Mouse (Mus musculus): ENCODE results near the gene Angpt4. TPM values are rescaled to one million over a fixed set of nuclear protein-coding genes. Genes with fewer than 3 reads are reported as not detected.

The Angpt4 gene
- polyA plus RNA-seq, 1 experiment from 2014 or later = 0.06 TPM

DNA sequence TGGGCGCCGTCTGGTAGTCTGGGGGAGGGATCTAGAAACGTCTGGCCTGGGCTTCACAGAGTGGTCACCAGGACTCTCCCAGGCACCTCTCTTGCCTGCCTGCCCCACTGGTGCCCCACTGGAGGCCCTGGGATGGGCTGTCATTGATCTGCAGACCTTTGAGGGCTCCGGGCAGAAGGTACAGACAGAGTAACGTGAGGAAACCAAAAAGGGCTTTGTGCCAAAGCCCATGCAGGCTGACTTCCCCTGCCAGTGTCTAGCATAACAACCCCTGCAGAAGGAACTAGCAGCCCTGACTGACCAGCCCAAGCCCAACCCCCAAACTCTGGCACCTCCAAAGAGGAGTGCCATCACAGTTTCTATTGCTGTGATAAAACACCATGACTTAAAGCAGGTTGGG, 15.1 kb upstream of the Angpt4 start:
- H3K27me3 ChIP-seq (ENCODE audit: poor library complexity, severe bottlenecking) = no peaks in the 10 kb centered on the region
- no peak overlapping the region for H3K4me3 ChIP-seq
- no peak for DNase-seq (ENCODE audit: extremely low spot score, low spot score)
- no peaks in the 10 kb centered on the region for H3K9me3 ChIP-seq
- H3K27ac ChIP-seq = no peak overlapping the region
- WGBS = 85% methylated on average over 5 of the region's 5 CpGs
- peaks cover 23% of the 10 kb centered on the region for H3K4me1 ChIP-seq
- H3K36me3 ChIP-seq (replicated peaks) = no peaks in the 10 kb centered on the region

- no peaks in the 10 kb centered on the region for H3K27me3 ChIP-seq (ENCODE audit: poor library complexity, severe bottlenecking)
- H3K9me3 ChIP-seq = no peaks in the 10 kb centered on the region
- WGBS = 85% methylated on average over 1 of the region's 1 CpGs
- H3K4me3 ChIP-seq = no peak overlapping the region
- H3K36me3 ChIP-seq (replicated peaks) = no peaks in the 10 kb centered on the region
- H3K4me1 ChIP-seq = peaks cover 15% of the 10 kb centered on the region
- DNase-seq (ENCODE audit: extremely low spot score, low spot score) = no peak
- no peak overlapping the region for H3K27ac ChIP-seq
These were observed 12.9 kb upstream of the Angpt4 start for GRCm38 (mm10) chr2:151898106-151898505.

GRCm38 (mm10) chr2:151900845-151901244, 10.2 kb upstream of the Angpt4 start:
- H3K27me3 ChIP-seq (ENCODE audit: poor library complexity, severe bottlenecking) = no peaks in the 10 kb centered on the region
- no peaks in the 10 kb centered on the region for H3K36me3 ChIP-seq (replicated peaks)
- H3K27ac ChIP-seq = no peak overlapping the region
- H3K9me3 ChIP-seq = no peaks in the 10 kb centered on the region
- no peak overlapping the region for H3K4me3 ChIP-seq
- peaks cover 3% of the 10 kb centered on the region; the same call in 1 of the 2 replicates for H3K4me1 ChIP-seq
- WGBS = 85% methylated on average over 4 of the region's 4 CpGs
- DNase-seq (ENCODE audit: extremely low spot score, low spot score) = no peak

GRCm38 (mm10) chr2:151903267-151903666, 7.7 kb upstream of the Angpt4 start:
- no peaks in the 10 kb centered on the region for H3K36me3 ChIP-seq (replicated peaks)
- H3K9me3 ChIP-seq = no peaks in the 10 kb centered on the region
- H3K4me1 ChIP-seq = peaks cover 3% of the 10 kb centered on the region; the same call in 1 of the 2 replicates
- WGBS = 92% methylated on average over 6 of the region's 6 CpGs
- H3K4me3 ChIP-seq = no peak overlapping the region
- H3K27ac ChIP-seq = no peak overlapping the region
- H3K27me3 ChIP-seq (ENCODE audit: poor library complexity, severe bottlenecking) = no peaks in the 10 kb centered on the region
- DNase-seq (ENCODE audit: extremely low spot score, low spot score) = no peak

- Histone ChIP-seq H3K27me3 (ENCODE audit: poor library complexity, severe bottlenecking) (no peaks in the 10 kb centered on the region), H3K36me3 (replicated peaks) (no peaks in the 10 kb centered on the region), H3K4me3 (no peak overlapping the region), H3K9me3 (no peaks in the 10 kb centered on the region), H3K27ac (no peak overlapping the region), H3K4me1 (peaks cover 3% of the 10 kb centered on the region; the same call in 1 of the 2 replicates)
- no peak for DNase-seq (ENCODE audit: extremely low spot score, low spot score)
- WGBS = 76% methylated on average over 4 of the region's 4 CpGs
These were observed 7.1 kb upstream of the Angpt4 start for GRCm38 (mm10) chr2:151903933-151904332.

DNA sequence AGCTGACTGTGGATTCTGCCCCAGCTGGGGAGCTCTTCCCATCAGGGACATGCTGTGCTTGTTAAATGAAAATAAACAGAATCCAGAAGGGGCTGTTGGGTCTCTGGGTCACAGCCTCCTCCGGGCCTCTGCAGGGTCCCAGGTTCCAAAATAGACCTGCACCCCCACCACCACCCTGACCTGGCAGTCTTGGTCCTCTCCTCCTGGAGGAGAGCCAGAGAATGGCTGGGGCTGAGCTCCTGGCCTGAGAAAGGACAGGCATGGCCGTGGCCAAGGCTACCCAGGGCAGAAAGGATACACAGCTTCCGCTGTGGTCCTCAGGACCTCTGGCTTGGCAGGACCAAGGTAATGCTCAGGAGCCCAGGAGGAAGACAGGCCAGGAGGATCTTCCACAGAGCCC, 6.4 kb upstream of the Angpt4 start:
- Histone ChIP-seq H3K36me3 (replicated peaks) (no peaks in the 10 kb centered on the region), H3K4me3 (no peak overlapping the region), H3K27me3 (ENCODE audit: poor library complexity, severe bottlenecking) (0 out of 2 replicates have a peak, but pooled peaks cover 3% of the 10 kb centered on the region), H3K27ac (no peak overlapping the region), H3K9me3 (no peaks in the 10 kb centered on the region), H3K4me1 (peaks cover 3% of the 10 kb centered on the region; the same call in 1 of the 2 replicates)
- no peak for DNase-seq (ENCODE audit: extremely low spot score, low spot score)
- 73% methylated on average over 3 of the region's 3 CpGs for WGBS

DNA sequence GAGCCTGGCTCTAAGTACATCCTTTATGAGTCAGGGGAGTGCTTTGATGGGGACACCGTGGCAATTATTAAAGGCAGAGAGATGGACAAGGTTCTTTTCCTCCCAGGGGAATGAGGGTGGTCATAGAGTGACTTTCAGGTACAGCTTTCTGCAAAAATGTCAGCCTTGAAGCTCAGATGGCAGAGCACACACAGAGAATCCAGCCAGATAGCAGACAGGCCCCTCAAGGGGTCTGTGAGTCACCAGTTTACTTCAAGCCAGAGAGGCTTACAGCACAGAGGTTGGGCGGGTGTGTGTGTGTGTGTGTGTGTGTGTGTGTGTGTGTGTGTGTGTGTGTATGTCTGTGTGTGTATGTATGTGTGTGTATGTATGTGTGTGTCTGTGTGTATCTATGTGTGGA, 4.0 kb upstream of the Angpt4 start:
- WGBS = 75% methylated on average over 2 of the region's 2 CpGs
- H3K4me3 ChIP-seq = no peak overlapping the region
- H3K9me3 ChIP-seq = no peaks in the 10 kb centered on the region
- H3K4me1 ChIP-seq = peaks cover 17% of the 10 kb centered on the region
- 0 out of 2 replicates have a peak, but pooled peaks cover 3% of the 10 kb centered on the region for H3K27me3 ChIP-seq (ENCODE audit: poor library complexity, severe bottlenecking)
- no peak overlapping the region for H3K27ac ChIP-seq
- H3K36me3 ChIP-seq (replicated peaks) = no peaks in the 10 kb centered on the region
- no peak for DNase-seq (ENCODE audit: extremely low spot score, low spot score)

GRCm38 (mm10) chr2:151909386-151909785, 1.6 kb upstream of the Angpt4 start:
- WGBS = 80% methylated on average over 3 of the region's 3 CpGs
- no peak overlapping the region for H3K27ac ChIP-seq
- no peaks in the 10 kb centered on the region for H3K36me3 ChIP-seq (replicated peaks)

GRCm38 (mm10) chr2:151910498-151910897, 512 bp upstream of the Angpt4 start:
- DNase-seq (ENCODE audit: extremely low spot score, low spot score) = no peak
- Histone ChIP-seq H3K27ac (peak overlapping the region; percentile 67), H3K4me3 (no peak overlapping the region), H3K9me3 (no peaks in the 10 kb centered on the region), H3K27me3 (ENCODE audit: poor library complexity, severe bottlenecking) (0 out of 2 replicates have a peak, but pooled peaks cover 8% of the 10 kb centered on the region), H3K36me3 (replicated peaks) (no peaks in the 10 kb centered on the region), H3K4me1 (peaks cover 19% of the 10 kb centered on the region)
- 48% methylated on average over 5 of the region's 5 CpGs for WGBS

More at GRCm38 (mm10) chr2:151909386-151909785, 1.6 kb upstream of the Angpt4 start:
- Histone ChIP-seq H3K4me3 (no peak overlapping the region), H3K9me3 (no peaks in the 10 kb centered on the region), H3K4me1 (peaks cover 17% of the 10 kb centered on the region), H3K27me3 (ENCODE audit: poor library complexity, severe bottlenecking) (0 out of 2 replicates have a peak, but pooled peaks cover 3% of the 10 kb centered on the region)
- no peak for DNase-seq (ENCODE audit: extremely low spot score, low spot score)

DNA sequence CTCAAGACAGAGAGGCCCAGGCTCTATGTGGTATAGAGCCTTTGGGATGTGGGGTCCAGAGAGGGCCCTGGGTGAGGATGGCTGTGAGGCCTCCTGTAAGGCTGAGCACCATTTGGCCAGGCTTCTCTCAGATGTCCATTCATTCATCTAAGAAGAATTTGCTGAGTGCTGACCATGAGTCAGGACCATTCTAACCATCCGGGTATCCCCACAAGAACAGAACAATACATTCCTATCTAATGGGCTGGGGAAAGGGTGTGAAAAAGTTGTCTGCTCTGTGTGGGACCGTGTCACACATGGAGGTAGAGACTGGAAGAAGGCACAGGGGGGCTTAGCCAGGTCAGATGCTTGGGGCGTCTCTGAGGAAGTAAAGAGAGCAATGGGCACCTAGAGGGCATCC, 741 bp downstream of the Angpt4 start:
- no peaks in the 10 kb centered on the region for H3K36me3 ChIP-seq (replicated peaks)
- 0 out of 2 replicates have a peak, but pooled peaks cover 10% of the 10 kb centered on the region for H3K27me3 ChIP-seq (ENCODE audit: poor library complexity, severe bottlenecking)
- H3K4me3 ChIP-seq = no peak overlapping the region
- H3K4me1 ChIP-seq = peaks cover 31% of the 10 kb centered on the region
- H3K9me3 ChIP-seq = no peaks in the 10 kb centered on the region
- no peak for DNase-seq (ENCODE audit: extremely low spot score, low spot score)
- H3K27ac ChIP-seq = peak overlapping the region; percentile 67; the same call in 1 of the 2 replicates
- 86% methylated on average over 3 of the region's 3 CpGs for WGBS

DNA sequence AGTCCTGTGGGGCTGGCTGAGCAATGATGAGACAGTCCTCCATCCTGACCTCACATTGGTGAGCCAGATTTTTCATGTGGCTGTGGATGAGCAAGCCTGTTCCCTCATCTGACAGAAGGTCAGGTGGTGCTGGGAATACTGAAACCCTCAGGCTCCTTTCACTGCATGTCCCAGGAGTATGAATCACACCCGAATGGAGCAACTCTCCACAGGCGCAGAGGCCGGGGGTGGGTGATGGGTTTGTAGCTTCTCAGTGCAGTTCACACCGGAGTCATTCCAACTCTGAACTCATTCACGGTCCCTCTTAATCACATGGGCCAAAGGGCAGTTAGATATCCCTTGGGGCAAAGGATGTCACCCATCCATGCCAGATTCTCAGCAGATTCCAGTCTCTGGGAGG, 3.1 kb downstream of the Angpt4 start:
- WGBS = 87% methylated on average over 5 of the region's 5 CpGs
- no peaks in the 10 kb centered on the region for H3K9me3 ChIP-seq

DNA sequence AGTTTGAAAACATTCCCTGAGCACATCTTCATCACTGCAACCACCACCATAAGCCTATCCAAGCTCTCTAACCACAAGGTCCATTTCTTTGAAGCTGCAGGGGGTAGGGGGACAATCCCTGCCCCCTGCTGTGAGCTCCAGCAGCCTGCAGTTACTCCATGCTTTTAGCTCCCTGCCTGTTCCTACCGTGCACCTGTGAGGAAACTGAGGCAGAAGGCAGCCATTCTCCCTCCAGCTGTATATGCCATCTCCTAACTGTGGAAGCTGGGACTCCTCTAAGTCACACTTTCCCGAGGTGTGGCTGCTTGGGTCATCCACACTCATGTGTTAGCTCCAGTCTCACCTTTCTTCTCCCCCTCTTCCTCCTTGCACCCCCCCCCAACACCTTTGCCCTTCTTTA, 4.1 kb downstream of the Angpt4 start:
- Histone ChIP-seq H3K27ac (no peak overlapping the region), H3K4me3 (no peak overlapping the region), H3K36me3 (replicated peaks) (no peaks in the 10 kb centered on the region), H3K4me1 (peaks cover 41% of the 10 kb centered on the region), H3K27me3 (ENCODE audit: poor library complexity, severe bottlenecking) (0 out of 2 replicates have a peak, but pooled peaks cover 8% of the 10 kb centered on the region), H3K9me3 (no peaks in the 10 kb centered on the region)
- DNase-seq (ENCODE audit: extremely low spot score, low spot score) = no peak
- 40% methylated on average over 2 of the region's 2 CpGs for WGBS

More for the DNA sequence above, 3.1 kb downstream of the Angpt4 start:
- Histone ChIP-seq H3K27ac (no peak overlapping the region), H3K36me3 (replicated peaks) (no peaks in the 10 kb centered on the region), H3K4me3 (no peak overlapping the region), H3K27me3 (ENCODE audit: poor library complexity, severe bottlenecking) (0 out of 2 replicates have a peak, but pooled peaks cover 10% of the 10 kb centered on the region), H3K4me1 (peaks cover 37% of the 10 kb centered on the region)
- no peak for DNase-seq (ENCODE audit: extremely low spot score, low spot score)

GRCm38 (mm10) chr2:151916061-151916831, 5.2 kb downstream of the Angpt4 start:
- Histone ChIP-seq H3K27ac (peak overlapping the region; percentile 58; the same call in 1 of the 2 replicates), H3K4me1 (peaks cover 43% of the 10 kb centered on the region), H3K27me3 (ENCODE audit: poor library complexity, severe bottlenecking) (0 out of 2 replicates have a peak, but pooled peaks cover 8% of the 10 kb centered on the region), H3K4me3 (no peak overlapping the region), H3K36me3 (replicated peaks) (no peaks in the 10 kb centered on the region), H3K9me3 (no peaks in the 10 kb centered on the region)
- no peak for DNase-seq (ENCODE audit: extremely low spot score, low spot score)
- WGBS = 79% methylated on average over 13 of the region's 13 CpGs

Measured in forebrain, embryonic 10.5 days (tissue).